Mouse (Mus musculus) liver, embryonic 11.5 days (tissue): Measurements from ENCODE around the gene Gm20479. TPM values are rescaled to one million over a fixed set of nuclear protein-coding genes. Genes with fewer than 3 reads are reported as not detected.

Experiments used
- ATAC-seq: fragments of 200-750 bp; cut with Nextera tagmentation; replicated peaks from 2 replicates; pipeline ENCODE4 v1.8.0; 2017; ENCODE audit warnings: moderate number of reproducible peaks, mild to moderate bottlenecking, moderate TSS enrichment, moderate library complexity; ENCODE audit not compliant: low FRiP score
- DNase-seq: peaks from one replicate; pipeline ENCODE4 v3.0.0-alpha.2; 2017; ENCODE audit warnings: low spot score
- H3K27ac ChIP-seq: fragments of 300-500 bp; sonication (generic); 2 replicates; pipeline ENCODE4 v1.5.1; 2014; ENCODE audit warnings: mild to moderate bottlenecking, low read depth, low read length, control low read depth
- H3K27me3 ChIP-seq: fragments of 300-500 bp; sonication (generic); replicated peaks from 2 replicates; pipeline ENCODE4 v1.6.1; 2014; ENCODE audit warnings: low read length, mixed read lengths; ENCODE audit not compliant: control insufficient read depth, insufficient read depth
- H3K36me3 ChIP-seq: fragments of 300-500 bp; sonication (generic); 2 replicates; pipeline ENCODE4 v1.6.1; 2014; ENCODE audit warnings: mild to moderate bottlenecking, low read length, moderate library complexity, mixed read lengths; ENCODE audit not compliant: control insufficient read depth, insufficient read depth
- H3K4me1 ChIP-seq: fragments of 300-500 bp; sonication (generic); replicated peaks from 2 replicates; pipeline ENCODE4 v1.6.1; 2014; ENCODE audit warnings: low read length, mixed read lengths; ENCODE audit not compliant: control insufficient read depth, insufficient read depth
- H3K4me2 ChIP-seq: fragments of 300-500 bp; sonication (generic); 2 replicates; pipeline ENCODE4 v1.6.1; 2014; ENCODE audit warnings: mild to moderate bottlenecking, control low read depth, moderate library complexity
- H3K4me3 ChIP-seq: fragments of 300-500 bp; sonication (generic); 2 replicates; pipeline ENCODE4 v1.5.1; 2014; ENCODE audit warnings: low read depth, low read length, control low read depth
- H3K9ac ChIP-seq: fragments of 300-500 bp; sonication (generic); 2 replicates; pipeline ENCODE4 v1.6.1; 2014; ENCODE audit warnings: low read depth, low read length, control low read depth
- H3K9me3 ChIP-seq: fragments of 300-500 bp; sonication (generic); 2 replicates; pipeline ENCODE4 v1.6.1; 2016; ENCODE audit warnings: low read length, inconsistent platforms, mixed read lengths; ENCODE audit not compliant: control insufficient read depth
- WGBS: fragments of 180-500 bp; shearing (Covaris S2); extraction: QIAGEN DNeasy Blood & Tissue Kit; methylation state at CpG from one replicate; pipeline ENCODE4 v1.1.7; 2014; 5-methylcytosine and 5-hydroxymethylcytosine counted together
- polyA plus RNA-seq: library from polyadenylated mRNA; unstranded; fragments of >200 nt; fragmentation: Nextera tagmentation; extraction: Ambion mirVana; gene quantifications from 2 replicates; pipeline ENCODE4 v1.2.1, GENCODE M21; 2014

The Gm20479 gene
- polyA plus RNA-seq, 1 experiment from 2014 or later = 1.2 TPM

- H3K27ac ChIP-seq = no peak overlapping the region
- no peak overlapping the region for H3K9ac ChIP-seq
- ATAC-seq (no peak), DNase-seq (no peak)
- H3K4me2 ChIP-seq = peak overlapping the region; percentile 89
- peaks cover 2% of the 10 kb centered on the region; the same call in 1 of the 2 replicates for H3K9me3 ChIP-seq
- WGBS = 52% methylated on average over 6 of the region's 6 CpGs
- peaks cover 30% of the 10 kb centered on the region for H3K27me3 ChIP-seq
- no peaks in the 10 kb centered on the region for H3K36me3 ChIP-seq
- H3K4me1 ChIP-seq = peaks cover 30% of the 10 kb centered on the region
- 0 out of 2 replicates have a peak overlapping the region, but pooled peaks have one; percentile 24 for H3K4me3 ChIP-seq
Observed at GRCm38 (mm10) chr7:27360749-27361148, 3.5 kb upstream of the Gm20479 start.

DNA sequence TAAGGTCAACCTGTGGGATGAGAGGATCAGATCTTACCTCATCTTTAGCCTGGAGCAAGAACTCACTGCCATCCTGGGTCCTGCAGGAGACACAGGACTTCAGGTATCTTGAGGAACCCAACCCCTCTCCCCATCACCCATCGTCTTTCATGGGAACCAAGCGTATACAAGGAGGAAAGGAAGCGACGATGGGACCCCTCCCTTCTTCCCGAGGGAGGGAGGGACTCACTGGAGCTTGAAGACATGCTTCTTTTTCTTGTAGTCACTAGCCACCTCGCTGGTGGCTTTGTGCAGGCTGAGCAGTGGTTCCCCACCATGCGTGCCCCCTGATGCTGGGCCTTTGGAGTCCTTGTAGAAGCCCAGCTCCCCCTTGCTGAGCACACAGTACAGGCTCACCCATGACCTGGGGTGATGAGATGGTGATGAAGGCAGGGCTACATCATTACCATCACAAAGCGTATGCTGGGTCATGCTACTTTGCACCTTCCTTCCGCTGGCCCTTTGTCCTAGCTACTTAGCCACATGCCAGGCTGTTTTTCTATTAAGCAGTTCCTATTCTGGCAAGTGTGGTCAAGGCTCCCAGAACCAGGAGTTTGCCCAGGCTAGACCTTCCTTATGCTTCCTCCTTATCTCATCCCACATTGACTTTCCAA lies 2.6 kb upstream of the Gm20479 start:
- ATAC-seq (no peak), DNase-seq (no peak)
- Histone ChIP-seq H3K36me3 (no peaks in the 10 kb centered on the region), H3K4me1 (peaks cover 30% of the 10 kb centered on the region), H3K4me2 (no peak overlapping the region), H3K27me3 (peaks cover 21% of the 10 kb centered on the region), H3K4me3 (no peak overlapping the region), H3K9ac (no peak overlapping the region), H3K9me3 (peaks cover 2% of the 10 kb centered on the region; the same call in 1 of the 2 replicates), H3K27ac (no peak overlapping the region)
- WGBS = 84% methylated on average over 9 of the region's 9 CpGs

DNA sequence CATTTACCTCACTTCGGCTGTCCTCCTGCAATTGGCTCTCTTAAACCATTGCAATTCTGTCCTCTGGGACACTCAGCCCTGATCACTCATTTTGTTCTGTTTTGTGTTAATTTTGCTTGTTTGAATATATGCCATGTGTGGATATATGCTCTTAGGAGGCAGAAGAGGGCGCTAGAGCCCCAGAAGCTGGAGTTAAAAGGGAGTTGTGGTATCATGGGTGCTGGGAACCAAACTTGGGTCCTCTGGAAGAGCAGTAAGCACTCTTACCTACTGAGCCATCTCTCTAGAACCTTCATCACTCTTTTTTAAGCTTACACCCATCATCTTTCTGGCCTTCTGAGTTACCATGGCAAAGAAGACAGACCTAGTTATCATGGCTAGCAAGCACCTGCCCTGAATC lies 1.9 kb upstream of the Gm20479 start:
- H3K9me3 ChIP-seq = 0 out of 2 replicates have a peak, but pooled peaks cover 2% of the 10 kb centered on the region
- no peak overlapping the region for H3K4me3 ChIP-seq
- ATAC-seq = no peak
- no peak for DNase-seq
- peaks cover 14% of the 10 kb centered on the region for H3K27me3 ChIP-seq
- no peak overlapping the region for H3K4me2 ChIP-seq
- H3K9ac ChIP-seq = no peak overlapping the region
- WGBS = 69% methylated on average over 2 of the region's 2 CpGs
- no peaks in the 10 kb centered on the region for H3K36me3 ChIP-seq
- H3K27ac ChIP-seq = no peak overlapping the region
- peaks cover 32% of the 10 kb centered on the region for H3K4me1 ChIP-seq

DNA sequence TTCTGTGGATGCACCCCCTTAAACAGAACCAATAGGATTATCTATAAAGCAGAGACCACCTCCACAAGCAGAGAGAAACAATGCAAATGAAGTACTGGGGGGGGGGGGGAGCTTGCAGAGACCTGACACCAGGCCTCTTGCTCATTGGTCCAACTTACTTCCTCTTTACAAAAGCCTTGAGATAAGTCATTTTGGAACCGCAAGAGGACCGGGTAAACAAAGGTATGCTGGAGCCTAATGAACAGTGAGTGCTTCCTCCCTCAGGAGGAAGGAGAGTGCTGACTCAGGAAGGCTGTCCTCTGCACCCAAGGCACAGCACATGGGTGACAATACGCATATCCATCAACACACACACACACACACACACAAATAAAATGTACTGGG lies 368 bp upstream of the Gm20479 start:
- 15% methylated on average over 3 of the region's 3 CpGs for WGBS
- H3K4me1 ChIP-seq = peaks cover 34% of the 10 kb centered on the region
- peak overlapping the region; percentile 57 for H3K9ac ChIP-seq
- peak overlapping the region; percentile 73 for H3K4me3 ChIP-seq
- DNase-seq (no peak), ATAC-seq (no peak)
- H3K9me3 ChIP-seq = 0 out of 2 replicates have a peak, but pooled peaks cover 2% of the 10 kb centered on the region
- peak overlapping the region; percentile 82 for H3K27ac ChIP-seq
- H3K36me3 ChIP-seq = no peaks in the 10 kb centered on the region
- H3K4me2 ChIP-seq = peak overlapping the region; percentile 69
- H3K27me3 ChIP-seq = no peaks in the 10 kb centered on the region

GRCm38 (mm10) chr7:27356248-27356647 lies 971 bp downstream of the Gm20479 start:
- 2% methylated on average over 16 of the region's 16 CpGs for WGBS
- Histone ChIP-seq H3K4me2 (peak overlapping the region; percentile 69), H3K9me3 (0 out of 2 replicates have a peak, but pooled peaks cover 2% of the 10 kb centered on the region), H3K36me3 (peaks cover 4% of the 10 kb centered on the region), H3K4me1 (peaks cover 28% of the 10 kb centered on the region), H3K4me3 (peak overlapping the region; percentile 73), H3K27me3 (no peaks in the 10 kb centered on the region), H3K27ac (peak overlapping the region; percentile 82; the same call in 1 of the 2 replicates), H3K9ac (peak overlapping the region; percentile 57)
- no peak for DNase-seq
- ATAC-seq = peak; percentile 34

DNA sequence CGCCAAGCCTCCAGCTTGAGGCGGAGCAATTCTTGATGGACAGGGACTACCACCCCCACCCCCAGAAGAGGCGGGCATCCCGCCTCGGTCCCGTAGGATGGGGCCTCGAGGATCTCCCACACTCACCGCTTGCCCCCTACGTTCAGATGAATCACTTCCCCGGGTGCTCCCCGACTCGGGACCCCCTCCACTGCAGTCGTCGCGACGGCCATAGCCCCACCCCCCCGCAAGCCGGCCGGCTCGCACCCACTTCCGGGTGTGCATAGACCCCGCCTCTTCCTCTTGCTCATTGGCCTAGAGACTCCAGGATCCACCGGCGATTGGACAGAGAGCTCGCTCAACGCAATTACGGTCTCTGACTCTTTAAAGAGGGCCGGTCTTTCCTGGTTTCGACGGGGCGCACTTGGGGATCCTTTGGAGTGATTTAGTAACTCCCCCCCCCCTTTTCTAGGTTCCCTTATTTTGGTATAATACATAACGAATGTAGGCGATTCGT lies 1.4 kb downstream of the Gm20479 start, which contains the start of gene Shkbp1:
Gene Shkbp1 (minus strand): TSS at position 275 of the 496 bp plus-strand sequence.
- no peaks in the 10 kb centered on the region for H3K27me3 ChIP-seq
- H3K4me2 ChIP-seq = peak within 1 kb of the TSS; percentile 69
- peak; percentile 90 for ATAC-seq
- WGBS = under 1% methylated on average over 34 of the region's 34 CpGs
- peak within 1 kb of the TSS; percentile 73 for H3K4me3 ChIP-seq
- peaks cover 24% of the 10 kb centered on the region for H3K4me1 ChIP-seq
- H3K27ac ChIP-seq = peak within 1 kb of the TSS; percentile 82
- H3K9ac ChIP-seq = peak within 1 kb of the TSS; percentile 57
- peak; percentile 88 for DNase-seq
- peaks cover 4% of the 10 kb centered on the region for H3K36me3 ChIP-seq
- H3K9me3 ChIP-seq = 0 out of 2 replicates have a peak, but pooled peaks cover 2% of the 10 kb centered on the region

DNA sequence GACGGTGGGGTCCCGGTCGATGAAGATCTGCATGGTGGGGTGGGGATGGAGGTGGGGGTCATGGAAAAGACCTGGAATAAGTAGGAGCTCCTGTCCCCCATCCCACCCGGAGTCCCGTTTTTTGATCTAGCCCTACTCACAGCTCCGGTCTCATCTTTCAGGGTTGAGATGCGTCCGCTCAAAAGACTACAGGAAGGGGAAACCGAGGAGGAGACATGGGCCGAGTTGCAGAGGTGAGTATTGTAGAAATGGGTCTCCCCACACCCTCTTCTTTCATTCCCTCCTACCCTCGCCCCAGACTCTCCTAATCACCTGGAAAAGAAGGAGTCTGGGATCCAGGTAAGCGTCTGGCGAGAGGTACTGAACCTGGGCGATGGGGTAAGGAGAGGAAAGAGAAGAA lies 2.0 kb downstream of the Gm20479 start:
- 0 out of 2 replicates have a peak, but pooled peaks cover 2% of the 10 kb centered on the region for H3K9me3 ChIP-seq
- H3K36me3 ChIP-seq = peaks cover 6% of the 10 kb centered on the region
- peaks cover 23% of the 10 kb centered on the region for H3K4me1 ChIP-seq
- 8% methylated on average over 14 of the region's 14 CpGs for WGBS
- peak overlapping the region; percentile 57 for H3K9ac ChIP-seq
- ATAC-seq = no peak
- H3K27me3 ChIP-seq = no peaks in the 10 kb centered on the region
- H3K4me3 ChIP-seq = peak overlapping the region; percentile 73
- no peak for DNase-seq
- peak overlapping the region; percentile 82 for H3K27ac ChIP-seq
- H3K4me2 ChIP-seq = peak overlapping the region; percentile 69

DNA sequence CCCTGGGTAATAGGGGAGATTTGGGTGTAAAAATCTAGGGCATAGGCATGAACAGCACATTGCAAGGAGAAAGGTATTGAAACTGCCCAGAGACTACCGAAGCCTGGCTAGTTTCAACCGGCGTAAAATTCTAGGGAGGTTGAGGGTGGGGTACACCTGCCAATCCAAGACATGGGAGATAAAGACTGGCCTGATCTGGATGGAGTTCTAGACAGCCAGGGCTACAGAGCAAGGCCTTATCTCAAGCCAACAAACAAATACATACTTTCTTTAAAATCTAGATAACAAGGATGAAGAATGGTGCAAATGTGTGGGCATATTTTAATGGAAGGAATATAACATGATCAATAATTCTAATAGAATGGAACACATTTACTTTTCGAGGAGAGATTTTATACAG lies 2.4 kb downstream of the Gm20479 start:
- DNase-seq (no peak), ATAC-seq (peak; percentile 60)
- Histone ChIP-seq H3K4me2 (peak overlapping the region; percentile 69), H3K36me3 (peaks cover 6% of the 10 kb centered on the region), H3K27ac (peak overlapping the region; percentile 82), H3K9me3 (0 out of 2 replicates have a peak, but pooled peaks cover 2% of the 10 kb centered on the region), H3K27me3 (no peaks in the 10 kb centered on the region), H3K9ac (peak overlapping the region; percentile 36), H3K4me1 (peaks cover 23% of the 10 kb centered on the region), H3K4me3 (peak overlapping the region; percentile 73)
- 25% methylated on average over 4 of the region's 4 CpGs for WGBS
